Mouse (Mus musculus): ENCODE measurements at regions not wholly inside any gene's neighbourhood (a gene's known extent, or its start where the extent isn't known, plus 50 kb on each side); places are given as distances from the start of the nearest gene placed in this dataset.

GRCm38 (mm10) chr4:9132356-9132755 is 893.5 kb upstream of the Car8 start:
- TF ChIP-seq POLR2A (IDR thresholded peaks at IDR 0.05; ENCODE audit: low read depth, low read length) (no peak), CTCF (IDR thresholded peaks at IDR 0.05; ENCODE audit: extremely low read depth, insufficient read length, insufficient replicate concordance, low read depth, low read length) (no peak)

All from small intestine, adult 2 months (tissue).